Mouse (Mus musculus) liver, embryonic 14.5 days (tissue): ENCODE results near the gene Eef1e1. TPM values are rescaled to one million over a fixed set of nuclear protein-coding genes. Genes with fewer than 3 reads are reported as not detected.
A peak's percentile ranks its signal among the peaks of the same experiment; 100 is the strongest.
"Not testable (repeated sequence)": the region's sequence is repeated elsewhere in the genome, so short reads cannot be mapped to it uniquely, and the experiment has no call there.

Experiments used
- ATAC-seq: fragments of 200-750 bp; cut with Nextera tagmentation; 2 replicates; pipeline ENCODE4 v1.8.0; 2017; ENCODE audit warnings: moderate number of reproducible peaks, mild to moderate bottlenecking, moderate library complexity; ENCODE audit not compliant: insufficient read depth
- DNase-seq, 3 experiments: peaks; one replicate each; pipeline ENCODE4 v3.0.0-alpha.2; 2012 to 2013; ENCODE audit warnings: low read depth in 3 of 3, low spot score in 3 of 3
- H3K27ac ChIP-seq: fragments of 300-500 bp; sonication (generic); 2 replicates; pipeline ENCODE4 v1.5.1; 2014; ENCODE audit warnings: moderate library complexity, mild to moderate bottlenecking, control low read depth, inconsistent platforms
- H3K27me3 ChIP-seq: fragments of 300-500 bp; sonication (generic); 2 replicates; pipeline ENCODE4 v1.6.1; 2014; ENCODE audit warnings: mild to moderate bottlenecking, low read length, moderate library complexity; ENCODE audit not compliant: control insufficient read depth, insufficient read depth
- H3K36me3 ChIP-seq: fragments of 300-500 bp; sonication (generic); replicated peaks from 2 replicates; pipeline ENCODE4 v1.6.1; 2014; ENCODE audit warnings: low read depth; ENCODE audit not compliant: control insufficient read depth, insufficient read depth
- H3K4me1 ChIP-seq, 2 experiments: fragments of 200-500 bp in 1 of 2; fragments of 300-500 bp in 1 of 2; sonication (generic) in 1 of 2; replicated peaks; 2 replicates each; pipeline ENCODE4 v1.6.1; 2012 to 2014; ENCODE audit warnings: antibody characterized with exemption in 1 of 2, inconsistent platforms in 1 of 2, low read length in 1 of 2; ENCODE audit not compliant: control insufficient read depth in 2 of 2, insufficient read depth in 2 of 2
- H3K4me2 ChIP-seq: fragments of 300-500 bp; sonication (generic); 2 replicates; pipeline ENCODE4 v1.6.1; 2014; ENCODE audit warnings: low read depth, mild to moderate bottlenecking, control low read depth, moderate library complexity
- H3K4me3 ChIP-seq, 2 experiments: fragments of 200-500 bp in 1 of 2; fragments of 300-500 bp in 1 of 2; sonication (generic) in 1 of 2; 2 replicates each; pipeline ENCODE4 v1.5.1; 2012 to 2014; ENCODE audit warnings: low read depth in 2 of 2, low read length in 2 of 2, mild to moderate bottlenecking in 2 of 2, control low read depth in 1 of 2, inconsistent platforms in 1 of 2, moderate library complexity in 1 of 2; ENCODE audit not compliant: insufficient read depth in 1 of 2
- H3K9ac ChIP-seq: fragments of 300-500 bp; sonication (generic); replicated peaks from 2 replicates; pipeline ENCODE4 v1.6.1; 2014; ENCODE audit warnings: mild to moderate bottlenecking, control low read depth, moderate library complexity
- H3K9me3 ChIP-seq: fragments of 300-500 bp; sonication (generic); 2 replicates; pipeline ENCODE4 v1.6.1; 2016; ENCODE audit warnings: low read length, mixed read lengths; ENCODE audit not compliant: control insufficient read depth
- CTCF ChIP-seq: IDR thresholded peaks from 2 replicates; pipeline ENCODE4 v1.5.1; 2016; ENCODE audit warnings: antibody characterized with exemption, low read depth, control low read depth
- EP300 ChIP-seq: IDR thresholded peaks from 2 replicates; pipeline ENCODE4 v1.6.1; 2016; ENCODE audit warnings: antibody characterized with exemption, low read depth
- WGBS: fragments of 180-500 bp; shearing (Covaris S2); extraction: QIAGEN DNeasy Blood & Tissue Kit; methylation state at CpG from one replicate; pipeline ENCODE4 v1.1.7; 2014; ENCODE audit not compliant: insufficient replicate concordance; 5-methylcytosine and 5-hydroxymethylcytosine counted together
- polyA plus RNA-seq, 2 experiments: library from polyadenylated mRNA; depleted of rRNA in 1 of 2; stranded (reverse) in 1 of 2; unstranded in 1 of 2; fragments of >200 nt; fragmentation: Nextera tagmentation in 1 of 2; extraction: Ambion mirVana in 1 of 2; gene quantifications; 2 replicates each; pipeline versions ENCODE4 v1.2.1 to v1.2.3; 2012 to 2014

Eef1e1 gene
- 14.2 and 20.3 TPM in 2 replicates for polyA plus RNA-seq (2012; rRNA removed)
- 51.8 and 52.1 TPM in 2 replicates for polyA plus RNA-seq (2014; fragmentation: Nextera tagmentation; extraction: Ambion mirVana)

DNA sequence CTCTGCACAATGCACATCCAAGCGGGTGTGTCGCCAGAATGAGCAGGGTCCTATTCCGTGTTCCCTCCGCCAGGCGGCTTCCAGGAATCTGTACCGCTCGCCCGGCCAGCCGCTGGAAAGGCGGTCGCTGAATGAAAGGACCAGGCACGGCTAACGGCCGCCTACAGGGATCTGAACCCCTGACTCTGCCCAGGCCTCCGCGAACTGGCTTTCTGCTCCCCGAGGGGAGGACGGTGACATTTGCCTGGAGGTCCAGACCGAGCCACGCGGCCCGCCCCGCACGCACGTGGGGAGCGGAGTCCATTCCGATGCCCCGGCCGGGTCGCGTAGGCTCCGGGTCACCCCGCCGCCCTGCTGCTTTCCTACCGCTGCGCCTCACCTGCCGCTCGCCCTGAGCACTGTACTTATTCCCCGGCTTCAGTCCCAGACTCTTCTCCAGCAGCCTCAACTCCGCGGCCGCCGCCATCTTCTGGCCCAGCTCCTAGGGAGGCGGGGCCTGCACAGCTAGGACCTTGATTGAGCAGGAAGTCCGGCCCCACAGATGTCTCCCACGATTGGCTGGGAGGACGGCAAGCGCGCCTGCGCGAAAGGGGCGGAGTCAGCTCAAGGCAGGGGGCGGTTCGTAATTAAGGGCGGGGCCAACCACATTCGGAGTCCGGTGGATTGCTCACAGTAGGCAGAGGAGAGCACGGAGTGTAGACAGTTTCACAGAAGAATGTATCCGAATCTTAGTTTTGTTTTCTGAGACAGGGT, at the start of gene Eef1e1:
Gene Eef1e1, minus strand, starts transcription at position 531 of the 753 bp plus-strand sequence.
- peak; percentile 99 for ATAC-seq
- under 1% methylated on average over 59 of the region's 59 CpGs for WGBS
- Histone ChIP-seq H3K4me2 (peak within 1 kb of the TSS; percentile 64), H3K4me1 (peaks cover 14 to 21% of the 10 kb centered on the region in 2 experiments), H3K27me3 (no peaks in the 10 kb centered on the region), H3K36me3 (peaks cover 23% of the 10 kb centered on the region), H3K27ac (peak within 1 kb of the TSS; percentile 64), H3K9me3 (no peaks in the 10 kb centered on the region; the same call in 1 of the 2 replicates), H3K9ac (peak within 1 kb of the TSS; percentile 69), H3K4me3 (peak within 1 kb of the TSS; percentile 78 to 87)
- TF ChIP-seq CTCF, result peak; percentile 83
- TF ChIP-seq EP300, result no peak
- peak; percentile 90 to 93 (median 92) for DNase-seq

DNA sequence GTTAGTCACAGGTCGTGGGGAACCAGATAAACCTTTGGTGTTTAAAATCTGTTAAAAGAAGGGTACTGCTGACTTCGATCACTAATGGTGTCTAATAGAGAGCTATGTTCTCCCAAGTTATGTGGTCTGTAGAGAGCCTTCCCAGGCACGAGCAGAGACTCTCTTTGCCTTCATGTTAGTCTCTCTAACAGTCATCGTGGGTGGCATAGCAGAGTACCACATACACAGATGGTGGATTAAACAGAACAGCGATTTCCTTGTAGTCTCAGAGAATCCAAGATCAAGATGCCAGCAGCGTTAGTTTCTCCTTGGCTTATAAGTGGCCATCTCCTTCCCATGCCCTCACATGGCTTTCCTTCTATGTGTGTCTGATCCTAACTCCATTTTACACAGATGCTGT, 32.0 kb upstream of the Eef1e1 start:
- WGBS, result 60% methylated on average over 6 of the region's 6 CpGs
- H3K27me3 ChIP-seq, result no peaks in the 10 kb centered on the region
- no peak overlapping the region for H3K4me3 ChIP-seq
- TF ChIP-seq CTCF, result no peak
- TF ChIP-seq EP300, result no peak
- no peaks in the 10 kb centered on the region for H3K4me1 ChIP-seq
- H3K9me3 ChIP-seq, result no peaks in the 10 kb centered on the region
- H3K27ac ChIP-seq, result no peak overlapping the region
- H3K4me2 ChIP-seq, result no peak overlapping the region
- no peak overlapping the region for H3K9ac ChIP-seq
- H3K36me3 ChIP-seq, result no peaks in the 10 kb centered on the region
- DNase-seq (no peak), ATAC-seq (no peak)

DNA sequence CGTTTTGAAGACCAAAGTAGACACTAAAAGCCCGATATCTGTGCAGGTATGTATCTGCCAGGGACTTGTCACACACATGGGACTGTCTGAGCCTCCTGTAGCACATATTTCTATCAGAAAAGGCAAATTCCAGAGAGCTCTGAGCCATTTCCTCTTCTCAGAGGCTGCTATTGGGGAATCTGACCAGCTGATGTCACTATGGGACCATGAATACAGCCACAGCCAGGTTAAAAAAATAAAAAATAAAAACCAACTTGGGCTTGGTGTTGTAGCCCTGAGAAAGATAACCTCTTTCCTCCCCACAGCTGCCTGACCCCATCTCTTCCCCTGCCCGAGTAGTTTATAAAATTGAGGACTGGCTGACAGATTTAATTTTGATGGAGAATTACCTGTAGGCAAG, 31.2 kb upstream of the Eef1e1 start:
- H3K9ac ChIP-seq, result no peak overlapping the region
- ATAC-seq (no peak), DNase-seq (no peak)
- no peaks in the 10 kb centered on the region for H3K9me3 ChIP-seq
- H3K36me3 ChIP-seq, result no peaks in the 10 kb centered on the region
- TF ChIP-seq CTCF, result peak; percentile 16; the same call in 1 of the 2 replicates
- TF ChIP-seq EP300, result no peak
- H3K4me1 ChIP-seq, result no peaks in the 10 kb centered on the region
- WGBS, result 14% methylated on average over 3 of the region's 3 CpGs
- no peak overlapping the region for H3K27ac ChIP-seq
- no peak overlapping the region for H3K4me3 ChIP-seq
- H3K27me3 ChIP-seq, result no peaks in the 10 kb centered on the region
- H3K4me2 ChIP-seq, result no peak overlapping the region

DNA sequence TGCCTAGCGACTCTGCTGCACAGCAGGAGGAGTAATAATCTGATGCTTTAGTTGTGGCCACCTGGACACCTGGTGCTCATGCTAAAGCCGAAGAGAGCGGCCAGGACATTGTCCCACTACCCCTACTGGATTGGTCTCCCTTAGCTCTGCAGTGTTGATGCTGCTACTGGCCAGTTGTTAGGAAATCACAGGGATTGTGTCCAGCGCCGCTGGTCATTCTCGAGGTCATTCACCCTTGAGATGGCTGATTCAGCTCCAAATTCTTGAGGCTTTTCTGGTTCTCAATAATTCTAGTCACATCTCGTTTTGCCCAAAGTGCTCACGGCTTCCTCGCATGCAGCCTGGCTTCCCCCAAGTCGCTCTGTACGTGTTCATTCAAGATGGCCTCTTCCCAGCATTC, 29.9 kb upstream of the Eef1e1 start:
- DNase-seq (no peak), ATAC-seq (no peak)
- Histone ChIP-seq H3K9me3 (no peaks in the 10 kb centered on the region), H3K36me3 (no peaks in the 10 kb centered on the region), H3K4me1 (no peaks in the 10 kb centered on the region), H3K4me2 (no peak overlapping the region), H3K9ac (no peak overlapping the region), H3K4me3 (no peak overlapping the region), H3K27ac (no peak overlapping the region), H3K27me3 (no peaks in the 10 kb centered on the region)
- WGBS, result 71% methylated on average over 11 of the region's 11 CpGs
- TF ChIP-seq EP300 (no peak), CTCF (no peak)

DNA sequence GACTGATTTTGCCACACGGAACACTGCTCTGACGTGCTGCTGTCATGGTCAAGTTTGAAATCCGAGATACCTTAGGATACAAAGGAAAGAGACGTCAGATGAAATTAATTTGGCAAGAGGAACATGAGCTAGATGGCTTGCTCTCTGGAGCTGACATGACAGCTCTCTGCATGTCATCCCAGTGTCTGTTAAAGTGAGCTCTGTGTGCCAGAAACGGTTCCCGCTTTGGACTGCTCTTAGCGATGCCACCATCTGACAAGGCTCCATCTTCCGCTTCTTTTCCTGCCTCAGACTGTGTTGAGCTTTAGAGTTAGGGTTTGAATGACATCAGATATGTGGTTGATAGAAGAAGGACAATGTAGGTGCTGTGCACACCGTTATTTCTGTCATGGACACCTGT, 13.5 kb upstream of the Eef1e1 start:
- DNase-seq (no peak), ATAC-seq (no peak)
- Histone ChIP-seq H3K9me3 (no peaks in the 10 kb centered on the region), H3K36me3 (no peaks in the 10 kb centered on the region), H3K4me2 (no peak overlapping the region), H3K4me3 (no peak overlapping the region), H3K27me3 (no peaks in the 10 kb centered on the region), H3K4me1 (0 out of 4 replicates have a peak, but pooled peaks cover 0 to 2% of the 10 kb centered on the region in 2 experiments), H3K9ac (no peak overlapping the region), H3K27ac (no peak overlapping the region)
- WGBS, result 79% methylated on average over 9 of the region's 9 CpGs
- TF ChIP-seq CTCF, result no peak
- no peak for TF ChIP-seq EP300

DNA sequence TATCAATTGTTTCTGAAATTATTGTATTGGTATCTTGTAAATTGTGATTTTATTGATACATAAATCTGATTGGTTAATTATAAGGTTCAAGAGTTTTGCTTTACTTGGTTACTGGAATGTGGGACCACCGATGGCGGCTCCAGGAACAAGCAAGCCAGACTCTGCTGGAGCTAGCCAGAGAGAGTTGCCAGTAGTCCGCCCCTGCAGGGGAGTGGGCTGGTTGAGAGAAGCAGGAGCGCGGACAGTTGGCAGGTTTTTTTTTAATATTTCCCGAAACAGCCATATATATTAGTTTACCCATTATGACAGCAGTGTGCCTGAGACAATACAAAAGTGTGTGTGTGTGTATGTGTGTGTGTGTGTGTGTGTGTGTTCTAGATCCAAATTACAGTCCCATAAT, 12.6 kb upstream of the Eef1e1 start:
- not testable (repeated sequence) for H3K27ac ChIP-seq, H3K36me3 ChIP-seq, ATAC-seq, H3K9ac ChIP-seq, H3K4me1 ChIP-seq, DNase-seq, H3K9me3 ChIP-seq, H3K27me3 ChIP-seq, H3K4me3 ChIP-seq, H3K4me2 ChIP-seq
- WGBS, result 75% methylated on average over 6 of the region's 6 CpGs
